Mouse (Mus musculus): ENCODE measurements around the gene Sox5. TPM values are rescaled to one million over a fixed set of nuclear protein-coding genes. Genes with fewer than 3 reads are reported as not detected.

Gene Sox5
- polyA plus RNA-seq, 1 experiment from 2014 or later = 4.9 TPM

GRCm38 (mm10) chr6:144746436-144746835 is 35.3 kb downstream of the Sox5 start:
- no peaks in the 10 kb centered on the region for H3K9me3 ChIP-seq (replicated peaks)
- DNase-seq (no peak), ATAC-seq (ENCODE audit: low read depth) (no peak)
- H3K9ac ChIP-seq = no peak overlapping the region
- H3K27ac ChIP-seq = no peak overlapping the region
- H3K4me1 ChIP-seq (replicated peaks) = peaks cover 6% of the 10 kb centered on the region; the same call in 1 of the 2 replicates
- H3K36me3 ChIP-seq = no peaks in the 10 kb centered on the region
- no peak overlapping the region for H3K4me2 ChIP-seq
- no peaks in the 10 kb centered on the region for H3K27me3 ChIP-seq
- 77% methylated on average over 10 of the region's 10 CpGs for WGBS (ENCODE audit: insufficient replicate concordance)
- H3K4me3 ChIP-seq (replicated peaks) = no peak overlapping the region

- 29% methylated on average over 3 of the region's 3 CpGs for WGBS (ENCODE audit: insufficient replicate concordance)
- Histone ChIP-seq H3K4me2 (no peak overlapping the region), H3K27ac (no peak overlapping the region), H3K36me3 (no peaks in the 10 kb centered on the region), H3K27me3 (no peaks in the 10 kb centered on the region), H3K9ac (no peak overlapping the region), H3K9me3 (replicated peaks) (no peaks in the 10 kb centered on the region), H3K4me3 (replicated peaks) (no peak overlapping the region), H3K4me1 (replicated peaks) (peaks cover 6% of the 10 kb centered on the region; the same call in 1 of the 2 replicates)
- ATAC-seq (ENCODE audit: low read depth) (no peak), DNase-seq (no peak)
Observed at GRCm38 (mm10) chr6:144742559-144742958, 39.2 kb downstream of the Sox5 start.

GRCm38 (mm10) chr6:144741080-144741655 is 40.6 kb downstream of the Sox5 start:
- Histone ChIP-seq H3K27ac (no peak overlapping the region), H3K4me1 (replicated peaks) (peaks cover 6% of the 10 kb centered on the region; the same call in 1 of the 2 replicates), H3K27me3 (no peaks in the 10 kb centered on the region), H3K36me3 (no peaks in the 10 kb centered on the region), H3K4me3 (replicated peaks) (no peak overlapping the region), H3K9ac (no peak overlapping the region), H3K4me2 (no peak overlapping the region), H3K9me3 (replicated peaks) (no peaks in the 10 kb centered on the region)
- no peak for DNase-seq
- 42% methylated on average over 3 of the region's 3 CpGs for WGBS (ENCODE audit: insufficient replicate concordance)
- peak; percentile 23; the same call in 1 of the 2 replicates for ATAC-seq (ENCODE audit: low read depth)

- Histone ChIP-seq H3K36me3 (no peaks in the 10 kb centered on the region), H3K27me3 (no peaks in the 10 kb centered on the region), H3K4me3 (replicated peaks) (no peak overlapping the region), H3K4me2 (no peak overlapping the region), H3K9me3 (replicated peaks) (no peaks in the 10 kb centered on the region), H3K4me1 (replicated peaks) (peaks cover 6% of the 10 kb centered on the region; the same call in 1 of the 2 replicates), H3K27ac (no peak overlapping the region), H3K9ac (no peak overlapping the region)
- 36% methylated on average over 3 of the region's 3 CpGs for WGBS (ENCODE audit: insufficient replicate concordance)
- no peak for DNase-seq
- ATAC-seq (ENCODE audit: low read depth) = no peak
Observed at GRCm38 (mm10) chr6:144740343-144740742, 41.4 kb downstream of the Sox5 start.

GRCm38 (mm10) chr6:144739753-144740152 is 42.0 kb downstream of the Sox5 start:
- no peaks in the 10 kb centered on the region for H3K36me3 ChIP-seq
- H3K4me2 ChIP-seq = no peak overlapping the region
- DNase-seq = no peak
- no peaks in the 10 kb centered on the region for H3K27me3 ChIP-seq
- H3K9me3 ChIP-seq (replicated peaks) = no peaks in the 10 kb centered on the region
- no peak for ATAC-seq (ENCODE audit: low read depth)
- 52% methylated on average over 2 of the region's 2 CpGs for WGBS (ENCODE audit: insufficient replicate concordance)
- no peak overlapping the region for H3K9ac ChIP-seq
- peaks cover 6% of the 10 kb centered on the region; the same call in 1 of the 2 replicates for H3K4me1 ChIP-seq (replicated peaks)
- no peak overlapping the region for H3K27ac ChIP-seq
- no peak overlapping the region for H3K4me3 ChIP-seq (replicated peaks)

- Histone ChIP-seq H3K27ac (no peak overlapping the region), H3K9ac (no peak overlapping the region), H3K4me2 (no peak overlapping the region), H3K27me3 (no peaks in the 10 kb centered on the region), H3K36me3 (no peaks in the 10 kb centered on the region), H3K4me3 (replicated peaks) (no peak overlapping the region), H3K9me3 (replicated peaks) (no peaks in the 10 kb centered on the region), H3K4me1 (replicated peaks) (no peaks in the 10 kb centered on the region; the same call in 1 of the 2 replicates)
- ATAC-seq (ENCODE audit: low read depth) (no peak), DNase-seq (no peak)
- 76% methylated on average over 5 of the region's 5 CpGs for WGBS (ENCODE audit: insufficient replicate concordance)
Observed at GRCm38 (mm10) chr6:144737786-144738185, 44.0 kb downstream of the Sox5 start.

- Histone ChIP-seq H3K9me3 (replicated peaks) (no peaks in the 10 kb centered on the region), H3K4me1 (replicated peaks) (no peaks in the 10 kb centered on the region; the same call in 1 of the 2 replicates), H3K4me3 (replicated peaks) (no peak overlapping the region), H3K27me3 (no peaks in the 10 kb centered on the region), H3K4me2 (no peak overlapping the region), H3K27ac (no peak overlapping the region), H3K36me3 (no peaks in the 10 kb centered on the region), H3K9ac (no peak overlapping the region)
- DNase-seq (no peak), ATAC-seq (ENCODE audit: low read depth) (no peak)
- 53% methylated on average over 10 of the region's 10 CpGs for WGBS (ENCODE audit: insufficient replicate concordance)
Observed at GRCm38 (mm10) chr6:144731251-144731970, 50.4 kb downstream of the Sox5 start.

- Histone ChIP-seq H3K4me3 (replicated peaks) (no peak overlapping the region), H3K36me3 (no peaks in the 10 kb centered on the region), H3K27ac (no peak overlapping the region), H3K4me2 (no peak overlapping the region), H3K9me3 (replicated peaks) (no peaks in the 10 kb centered on the region), H3K9ac (no peak overlapping the region), H3K27me3 (no peaks in the 10 kb centered on the region), H3K4me1 (replicated peaks) (peaks cover 11% of the 10 kb centered on the region)
- WGBS (ENCODE audit: insufficient replicate concordance) = 24% methylated on average over 12 of the region's 12 CpGs
- ATAC-seq (ENCODE audit: low read depth) = no peak
- no peak for DNase-seq
Observed at GRCm38 (mm10) chr6:144723530-144724144, 58.1 kb downstream of the Sox5 start.

- DNase-seq = no peak
- H3K27me3 ChIP-seq = no peaks in the 10 kb centered on the region
- H3K4me1 ChIP-seq (replicated peaks) = peaks cover 11% of the 10 kb centered on the region
- H3K4me3 ChIP-seq (replicated peaks) = no peak overlapping the region
- WGBS (ENCODE audit: insufficient replicate concordance) = 69% methylated on average over 5 of the region's 5 CpGs
- H3K9me3 ChIP-seq (replicated peaks) = no peaks in the 10 kb centered on the region
- no peak overlapping the region for H3K4me2 ChIP-seq
- no peak overlapping the region for H3K27ac ChIP-seq
- H3K36me3 ChIP-seq = no peaks in the 10 kb centered on the region
- H3K9ac ChIP-seq = no peak overlapping the region
- ATAC-seq (ENCODE audit: low read depth) = no peak
Observed at GRCm38 (mm10) chr6:144723024-144723423, 58.8 kb downstream of the Sox5 start.

GRCm38 (mm10) chr6:144720846-144721245 is 60.9 kb downstream of the Sox5 start:
- ATAC-seq (ENCODE audit: low read depth) = no peak
- WGBS (ENCODE audit: insufficient replicate concordance) = 91% methylated on average over 13 of the region's 13 CpGs
- H3K27ac ChIP-seq = no peak overlapping the region

GRCm38 (mm10) chr6:144716376-144716775 is 65.4 kb downstream of the Sox5 start:
- Histone ChIP-seq H3K27ac (no peak overlapping the region), H3K9ac (no peak overlapping the region), H3K4me2 (no peak overlapping the region), H3K4me3 (replicated peaks) (no peak overlapping the region), H3K36me3 (no peaks in the 10 kb centered on the region), H3K9me3 (replicated peaks) (no peaks in the 10 kb centered on the region), H3K27me3 (no peaks in the 10 kb centered on the region), H3K4me1 (replicated peaks) (peaks cover 19% of the 10 kb centered on the region)
- DNase-seq (no peak), ATAC-seq (ENCODE audit: low read depth) (0 out of 2 replicates have a peak, but pooled peaks have one; percentile 30)
- 5% methylated on average over 1 of the region's 1 CpGs for WGBS (ENCODE audit: insufficient replicate concordance)

More at GRCm38 (mm10) chr6:144720846-144721245, 60.9 kb downstream of the Sox5 start:
- Histone ChIP-seq H3K4me1 (replicated peaks) (peaks cover 11% of the 10 kb centered on the region), H3K4me3 (replicated peaks) (no peak overlapping the region), H3K9ac (no peak overlapping the region), H3K9me3 (replicated peaks) (no peaks in the 10 kb centered on the region), H3K36me3 (no peaks in the 10 kb centered on the region), H3K4me2 (no peak overlapping the region), H3K27me3 (no peaks in the 10 kb centered on the region)
- DNase-seq = no peak
